Mouse (Mus musculus) v-Abl transformed pro-B cells (cell line): ENCODE measurements around the gene Nme6.

Experiments
- in situ Hi-C, 2 experiments: fragments of 400-800 bp; cut with MboI; formaldehyde crosslinking; loops; one replicate each; pipeline ENCODE4 v1.15.1; 2025; ENCODE audit not compliant: unreplicated experiment in 2 of 2

Nme6 gene

GRCm38 (mm10) chr9:109866218-109866617, 33.7 kb downstream of the Nme6 start:
- in situ Hi-C loops, result loop anchor here (10.0 kb wide), 2 partner anchors 181 to 741 kb away; no protein-coding TSS in a partner anchor

GRCm38 (mm10) chr9:109870983-109871572, 38.5 kb downstream of the Nme6 start:
- in situ Hi-C loops, result no loop called here

- in situ Hi-C loops, result no loop called here
These were observed 42.5 kb downstream of the Nme6 start, which contains the start of gene Cdc25a for GRCm38 (mm10) chr9:109874797-109875691. Cdc25a (plus strand) TSS chr9:109875579.

GRCm38 (mm10) chr9:109875695-109876601, 43.4 kb downstream of the Nme6 start:
- in situ Hi-C loops, result no loop called here

GRCm38 (mm10) chr9:109876756-109877155, 44.2 kb downstream of the Nme6 start:
- in situ Hi-C loops, result no loop called here

- in situ Hi-C loops, result no loop called here
These were observed 45.1 kb downstream of the Nme6 start for GRCm38 (mm10) chr9:109877666-109878065.

- in situ Hi-C loops, result no loop called here
These were observed 46.8 kb downstream of the Nme6 start for GRCm38 (mm10) chr9:109879305-109879704.

GRCm38 (mm10) chr9:109886259-109886658, 53.7 kb downstream of the Nme6 start:
- in situ Hi-C loops, result no loop called here

- in situ Hi-C loops, result no loop called here
These were observed 54.8 kb downstream of the Nme6 start for GRCm38 (mm10) chr9:109887321-109887720.

- in situ Hi-C loops, result loop anchor here in 1 of 2 experiments (5.0 to 10.0 kb wide), 2 partner anchors 181 to 403 kb away; no protein-coding TSS in a partner anchor
These were observed 59.0 kb downstream of the Nme6 start for GRCm38 (mm10) chr9:109891501-109891900.
